Mouse (Mus musculus): ENCODE measurements around the gene Capn7. TPM values are rescaled to one million over a fixed set of nuclear protein-coding genes. Genes with fewer than 3 reads are reported as not detected.

The Capn7 gene
- polyA plus RNA-seq, 1 experiment = 9.3 TPM

- H3ac ChIP-seq (ENCODE audit: control insufficient read depth, insufficient read length) = no peak overlapping the region
- H3K4me3 ChIP-seq = no peak overlapping the region
- no peak overlapping the region for H3K4me2 ChIP-seq (ENCODE audit: low read depth)
- no peaks in the 10 kb centered on the region for H3K79me2 ChIP-seq (ENCODE audit: control insufficient read depth, insufficient read depth)
- no peaks in the 10 kb centered on the region for H3K27me3 ChIP-seq (ENCODE audit: control insufficient read depth, insufficient read depth, insufficient read length)
- TF ChIP-seq MYOD1 (IDR thresholded peaks at IDR 0.05; ENCODE audit: control insufficient read depth in 1 of 3, insufficient read length in 2 of 3, low read depth in 2 of 3) = no peak
- TF ChIP-seq POLR2A (IDR thresholded peaks at IDR 0.05; ENCODE audit: insufficient read length, low read depth) = no peak
- no peak for TF ChIP-seq MYOG (IDR thresholded peaks at IDR 0.05; ENCODE audit: control insufficient read depth in 1 of 3, insufficient read depth in 1 of 3, insufficient read length in 2 of 3, low read depth in 2 of 3)
- no peak for TF ChIP-seq TCF12 (IDR thresholded peaks at IDR 0.05; ENCODE audit: insufficient read depth, poor library complexity, severe bottlenecking)
- no peak for TF ChIP-seq REST (IDR thresholded peaks at IDR 0.05; ENCODE audit: insufficient read depth, insufficient read length)
- no peak for TF ChIP-seq MAX (IDR thresholded peaks at IDR 0.05; ENCODE audit: low read depth)
- TF ChIP-seq POLR2AphosphoS2 (IDR thresholded peaks at IDR 0.05; ENCODE audit: insufficient read length, low read depth) = no peak
- no peak for TF ChIP-seq E2F4 (IDR thresholded peaks at IDR 0.05; ENCODE audit: insufficient read depth)
- TF ChIP-seq TCF3 (IDR thresholded peaks at IDR 0.05; ENCODE audit: insufficient read length, low read depth) = no peak
- TF ChIP-seq USF1 (IDR thresholded peaks at IDR 0.05; ENCODE audit: low read depth) = no peak
- no peak for TF ChIP-seq SRF (IDR thresholded peaks at IDR 0.05; ENCODE audit: control insufficient read depth, insufficient read length, low read depth)
- no peak for TF ChIP-seq CEBPB (IDR thresholded peaks at IDR 0.05; ENCODE audit: insufficient read depth, poor library complexity, severe bottlenecking)
- no peaks in the 10 kb centered on the region for H3K36me3 ChIP-seq (ENCODE audit: control insufficient read depth, insufficient read depth)
Measured at GRCm38 (mm10) chr14:31382276-31382675, 45.8 kb downstream of the Capn7 start.

DNA sequence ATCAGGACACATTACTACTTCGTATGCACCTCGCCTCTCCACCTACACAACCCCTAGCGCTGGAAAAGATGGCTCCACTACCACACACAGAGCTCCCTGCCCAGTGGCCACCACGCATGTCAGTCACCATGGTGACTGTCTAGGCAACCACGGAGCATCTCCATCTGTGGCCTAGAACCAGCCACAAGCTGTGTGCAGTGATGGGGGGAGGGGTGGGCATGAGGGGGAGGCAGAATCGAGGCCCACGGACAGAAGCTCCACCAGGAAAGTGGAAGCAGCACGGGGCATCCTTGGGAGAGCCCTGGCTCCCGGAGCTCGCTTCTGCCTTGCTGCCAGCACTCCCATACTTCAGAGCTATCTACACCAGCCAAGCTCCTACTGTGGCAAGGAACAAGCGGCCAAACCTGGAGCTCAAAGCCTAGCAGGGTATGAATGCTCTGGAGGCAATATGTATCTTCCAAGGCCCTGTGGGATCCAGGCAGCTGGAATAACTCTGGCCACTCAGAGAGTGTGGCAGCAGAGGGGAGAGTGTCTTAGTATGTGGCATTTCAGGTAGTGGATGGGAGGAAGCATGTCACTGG lies 47.1 kb downstream of the Capn7 start:
- TF ChIP-seq MYOD1 (IDR thresholded peaks at IDR 0.05; ENCODE audit: control insufficient read depth in 1 of 3, insufficient read length in 2 of 3, low read depth in 2 of 3) (no peak), TCF12 (IDR thresholded peaks at IDR 0.05; ENCODE audit: insufficient read depth, poor library complexity, severe bottlenecking) (no peak), TCF3 (IDR thresholded peaks at IDR 0.05; ENCODE audit: insufficient read length, low read depth) (no peak), POLR2AphosphoS2 (IDR thresholded peaks at IDR 0.05; ENCODE audit: insufficient read length, low read depth) (no peak), MYOG (IDR thresholded peaks at IDR 0.05; ENCODE audit: control insufficient read depth in 1 of 3, insufficient read depth in 1 of 3, insufficient read length in 2 of 3, low read depth in 2 of 3) (no peak)
- no peaks in the 10 kb centered on the region for H3K36me3 ChIP-seq (ENCODE audit: control insufficient read depth, insufficient read depth)
- H3K27me3 ChIP-seq (ENCODE audit: control insufficient read depth, insufficient read depth, insufficient read length) = no peaks in the 10 kb centered on the region
- H3K4me3 ChIP-seq = no peak overlapping the region
- H3ac ChIP-seq (ENCODE audit: control insufficient read depth, insufficient read length) = no peak overlapping the region
- H3K4me2 ChIP-seq (ENCODE audit: low read depth) = no peak overlapping the region
- H3K79me2 ChIP-seq (ENCODE audit: control insufficient read depth, insufficient read depth) = no peaks in the 10 kb centered on the region

DNA sequence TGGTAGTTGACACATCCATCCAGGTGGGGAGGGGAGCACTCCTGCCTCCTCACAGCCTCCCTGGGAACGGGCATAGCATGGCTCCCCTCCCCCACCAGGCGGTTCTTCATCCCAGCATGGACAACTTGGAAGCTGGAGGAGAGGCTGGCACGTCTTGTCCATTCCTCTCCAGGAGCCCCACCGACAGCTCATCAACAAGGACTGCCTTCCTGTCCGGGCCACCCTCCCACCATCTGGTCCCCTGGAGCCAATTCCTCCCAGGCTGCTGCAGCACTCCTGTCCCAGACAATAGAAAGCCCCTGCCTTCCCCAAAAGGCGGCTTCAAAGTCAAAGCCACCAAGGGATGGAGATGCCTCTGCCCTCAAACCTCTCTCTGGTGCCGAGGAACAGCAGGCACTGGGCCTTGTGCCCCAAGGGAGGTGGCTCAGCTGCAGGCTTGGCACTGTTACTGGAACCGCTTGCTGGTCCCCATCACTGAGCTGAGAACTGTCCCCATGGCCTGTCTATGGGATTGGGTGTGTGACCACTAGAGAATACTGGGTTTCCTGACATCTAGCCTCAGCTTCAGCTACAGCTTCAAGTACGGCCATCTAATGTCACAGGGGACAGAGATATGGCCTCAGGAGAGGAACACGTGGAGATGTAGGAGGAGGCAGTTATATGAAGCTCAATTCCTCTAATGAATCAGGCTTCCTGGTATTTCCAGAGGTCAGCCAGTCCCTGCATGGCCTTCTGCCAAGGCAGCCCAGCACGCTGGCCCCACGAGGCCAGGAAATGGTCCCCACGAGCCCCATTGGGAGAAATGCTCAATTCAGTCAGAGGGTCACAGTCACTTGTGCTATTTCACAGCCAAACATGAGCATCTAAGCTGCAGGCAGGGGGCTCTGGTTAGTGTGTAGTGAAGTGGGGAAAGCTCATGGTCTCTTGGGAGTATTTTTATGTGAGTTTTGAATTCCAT lies 48.2 kb downstream of the Capn7 start:
- no peak overlapping the region for H3K4me3 ChIP-seq
- H3K79me2 ChIP-seq (ENCODE audit: control insufficient read depth, insufficient read depth) = no peaks in the 10 kb centered on the region
- TF ChIP-seq MYOG (IDR thresholded peaks at IDR 0.05; ENCODE audit: control insufficient read depth in 1 of 3, insufficient read depth in 1 of 3, insufficient read length in 2 of 3, low read depth in 2 of 3) = no peak
- no peak for TF ChIP-seq E2F4 (IDR thresholded peaks at IDR 0.05; ENCODE audit: insufficient read depth)
- TF ChIP-seq REST (IDR thresholded peaks at IDR 0.05; ENCODE audit: insufficient read depth, insufficient read length) = no peak
- no peak for TF ChIP-seq TCF3 (IDR thresholded peaks at IDR 0.05; ENCODE audit: insufficient read length, low read depth)
- H3K27me3 ChIP-seq (ENCODE audit: control insufficient read depth, insufficient read depth, insufficient read length) = no peaks in the 10 kb centered on the region
- no peak overlapping the region for H3K4me2 ChIP-seq (ENCODE audit: low read depth)
- H3ac ChIP-seq (ENCODE audit: control insufficient read depth, insufficient read length) = no peak overlapping the region
- H3K36me3 ChIP-seq (ENCODE audit: control insufficient read depth, insufficient read depth) = no peaks in the 10 kb centered on the region

DNA sequence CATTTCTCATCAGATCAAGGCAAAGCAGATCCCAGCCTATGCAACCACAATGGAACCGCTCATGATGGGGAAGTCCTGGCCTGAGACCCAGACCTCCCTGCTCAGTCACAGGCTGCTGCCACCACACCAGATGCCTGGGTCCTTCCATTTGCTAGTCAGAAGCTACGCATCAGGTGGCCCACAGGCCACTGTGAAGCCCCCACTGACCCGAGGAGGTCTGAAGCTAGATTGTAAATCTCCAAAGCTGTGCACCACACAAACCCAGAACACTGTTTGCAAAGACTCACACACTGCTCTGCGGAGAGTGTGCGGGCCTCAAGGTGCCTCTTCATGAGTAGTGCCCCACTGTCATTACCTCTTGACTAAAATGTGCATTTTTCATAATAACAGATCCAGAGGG lies 49.0 kb downstream of the Capn7 start:
- Histone ChIP-seq H3K36me3 (ENCODE audit: control insufficient read depth, insufficient read depth) (no peaks in the 10 kb centered on the region), H3K79me2 (ENCODE audit: control insufficient read depth, insufficient read depth) (no peaks in the 10 kb centered on the region), H3ac (ENCODE audit: control insufficient read depth, insufficient read length) (no peak overlapping the region), H3K4me2 (ENCODE audit: low read depth) (no peak overlapping the region), H3K27me3 (ENCODE audit: control insufficient read depth, insufficient read depth, insufficient read length) (no peaks in the 10 kb centered on the region), H3K4me3 (no peak overlapping the region)
- TF ChIP-seq USF1 (IDR thresholded peaks at IDR 0.05; ENCODE audit: low read depth) (no peak), E2F4 (IDR thresholded peaks at IDR 0.05; ENCODE audit: insufficient read depth) (no peak), MYOG (IDR thresholded peaks at IDR 0.05; ENCODE audit: control insufficient read depth in 1 of 3, insufficient read depth in 1 of 3, insufficient read length in 2 of 3, low read depth in 2 of 3) (no peak), MAX (IDR thresholded peaks at IDR 0.05; ENCODE audit: low read depth) (no peak), MYOD1 (IDR thresholded peaks at IDR 0.05; ENCODE audit: control insufficient read depth in 1 of 3, insufficient read length in 2 of 3, low read depth in 2 of 3) (no peak), REST (IDR thresholded peaks at IDR 0.05; ENCODE audit: insufficient read depth, insufficient read length) (no peak), POLR2A (IDR thresholded peaks at IDR 0.05; ENCODE audit: insufficient read length, low read depth) (no peak), POLR2AphosphoS2 (IDR thresholded peaks at IDR 0.05; ENCODE audit: insufficient read length, low read depth) (no peak), TCF3 (IDR thresholded peaks at IDR 0.05; ENCODE audit: insufficient read length, low read depth) (no peak), CEBPB (IDR thresholded peaks at IDR 0.05; ENCODE audit: insufficient read depth, poor library complexity, severe bottlenecking) (no peak)
